Mouse (Mus musculus) stomach, embryonic 15.5 days (tissue): ENCODE results near the gene Fzd5. TPM values are rescaled to one million over a fixed set of nuclear protein-coding genes. Genes with fewer than 3 reads are reported as not detected.

ENCODE experiments used
- ATAC-seq: fragments of 200-750 bp; cut with Nextera tagmentation; 2 replicates; pipeline ENCODE4 v1.8.0; 2017; ENCODE audit warnings: low read depth, moderate number of reproducible peaks, moderate TSS enrichment; ENCODE audit not compliant: insufficient read depth, low FRiP score
- H3K27ac ChIP-seq: fragments of 300-500 bp; sonication (generic); 2 replicates; pipeline ENCODE4 v1.5.1; 2015; ENCODE audit warnings: mild to moderate bottlenecking, inconsistent platforms
- H3K27me3 ChIP-seq: fragments of 300-500 bp; sonication (generic); replicated peaks from 2 replicates; pipeline ENCODE4 v1.6.1; 2015; ENCODE audit warnings: inconsistent platforms
- H3K36me3 ChIP-seq: fragments of 300-500 bp; sonication (generic); 2 replicates; pipeline ENCODE4 v1.6.1; 2015; ENCODE audit warnings: inconsistent platforms
- H3K4me1 ChIP-seq: fragments of 300-500 bp; sonication (generic); 2 replicates; pipeline ENCODE4 v1.6.1; 2015; ENCODE audit warnings: inconsistent platforms
- H3K4me2 ChIP-seq: fragments of 300-500 bp; sonication (generic); 2 replicates; pipeline ENCODE4 v1.6.1; 2015; ENCODE audit warnings: mild to moderate bottlenecking, inconsistent platforms
- H3K4me3 ChIP-seq: fragments of 300-500 bp; sonication (generic); replicated peaks from 2 replicates; pipeline ENCODE4 v1.5.1; 2015; ENCODE audit warnings: inconsistent platforms
- H3K9ac ChIP-seq: fragments of 300-500 bp; sonication (generic); 2 replicates; pipeline ENCODE4 v1.6.1; 2015; ENCODE audit warnings: inconsistent platforms
- H3K9me3 ChIP-seq: fragments of 300-500 bp; sonication (generic); 2 replicates; pipeline ENCODE4 v1.6.1; 2016; ENCODE audit warnings: inconsistent platforms
- WGBS: fragments of 180-500 bp; shearing (Covaris S2); methylation state at CpG from one replicate; pipeline ENCODE4 v1.1.7; 2015; 5-methylcytosine and 5-hydroxymethylcytosine counted together
- polyA plus RNA-seq: library from polyadenylated mRNA; unstranded; fragments of >200 nt; fragmentation: Nextera tagmentation; extraction: Ambion mirVana; gene quantifications from 2 replicates; pipeline ENCODE4 v1.2.1, GENCODE M21; 2015

Gene Fzd5
- polyA plus RNA-seq: 7.3 and 9.2 TPM in 2 replicates

DNA sequence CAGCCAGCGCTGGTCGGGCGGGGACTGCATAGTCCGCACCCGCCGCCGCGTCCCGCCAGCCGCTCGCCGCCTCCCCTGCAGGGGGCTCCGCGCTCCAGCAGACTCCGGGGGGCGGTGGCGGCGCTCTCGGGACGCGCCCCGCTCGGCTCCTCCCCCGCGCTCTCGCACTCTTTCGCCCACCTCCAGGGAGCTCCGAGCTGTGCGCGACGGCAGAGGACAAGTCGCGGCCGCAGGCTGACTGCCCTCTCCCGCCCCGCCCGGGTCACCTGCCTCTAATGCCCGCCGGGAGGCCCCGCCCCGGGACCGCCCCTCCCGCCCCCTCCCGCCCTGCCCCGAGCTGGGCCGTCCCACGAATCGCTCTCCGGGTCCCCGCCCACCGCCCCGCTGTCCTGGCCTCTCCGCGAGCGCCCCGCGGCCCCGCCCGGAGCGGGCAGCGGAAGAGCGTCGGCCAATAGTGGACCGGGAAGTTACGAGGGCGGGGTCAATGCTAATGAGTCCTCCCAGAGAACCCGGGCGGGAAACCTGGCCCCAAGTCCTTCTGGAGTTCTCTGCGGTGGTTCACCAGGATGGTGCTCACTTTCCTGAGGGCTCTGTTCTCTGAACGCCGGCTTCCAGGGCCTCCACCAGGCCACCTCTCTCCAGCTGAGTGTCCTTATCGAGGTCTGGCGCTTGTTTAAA is at the start of gene Fzd5:
Gene Fzd5 (minus strand): TSS at position 250 of the 678 bp plus-strand sequence.
- Histone ChIP-seq H3K9ac (peak within 1 kb of the TSS; percentile 83), H3K4me2 (peak within 1 kb of the TSS; percentile 95), H3K27me3 (no peaks in the 10 kb centered on the region), H3K4me1 (peaks cover 27% of the 10 kb centered on the region), H3K27ac (peak within 1 kb of the TSS; percentile 91), H3K4me3 (peak within 1 kb of the TSS; percentile 77), H3K36me3 (no peaks in the 10 kb centered on the region), H3K9me3 (no peaks in the 10 kb centered on the region)
- WGBS: 0% methylated on average over 33 of the region's 73 CpGs
- peak; percentile 93 for ATAC-seq

DNA sequence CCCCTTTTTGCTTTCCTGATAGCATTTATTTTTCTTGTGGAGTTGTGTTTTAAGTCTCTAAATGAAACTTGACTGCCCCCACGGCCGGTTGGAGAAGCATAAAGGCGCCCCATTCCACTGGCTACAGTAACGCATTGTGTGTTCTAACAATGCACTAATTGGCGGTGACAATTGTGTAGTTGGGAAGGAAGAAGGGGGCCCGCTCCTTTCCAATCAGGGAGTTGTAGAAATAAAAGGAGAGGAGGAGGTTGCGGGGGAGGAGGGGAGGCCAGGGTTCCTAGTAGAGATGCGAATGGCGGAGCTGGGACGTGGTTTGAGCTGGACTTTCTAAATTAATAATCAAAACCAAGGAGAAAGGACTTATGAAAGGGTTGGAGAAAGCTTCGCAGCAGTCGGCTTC is 42.3 kb upstream of the Fzd5 start:
- no peak overlapping the region for H3K9ac ChIP-seq
- no peaks in the 10 kb centered on the region for H3K9me3 ChIP-seq
- H3K36me3 ChIP-seq: no peaks in the 10 kb centered on the region
- ATAC-seq: no peak
- H3K4me3 ChIP-seq: no peak overlapping the region
- H3K4me2 ChIP-seq: no peak overlapping the region
- no peaks in the 10 kb centered on the region for H3K27me3 ChIP-seq
- WGBS: 84% methylated on average over 12 of the region's 12 CpGs
- no peaks in the 10 kb centered on the region for H3K4me1 ChIP-seq
- no peak overlapping the region for H3K27ac ChIP-seq

DNA sequence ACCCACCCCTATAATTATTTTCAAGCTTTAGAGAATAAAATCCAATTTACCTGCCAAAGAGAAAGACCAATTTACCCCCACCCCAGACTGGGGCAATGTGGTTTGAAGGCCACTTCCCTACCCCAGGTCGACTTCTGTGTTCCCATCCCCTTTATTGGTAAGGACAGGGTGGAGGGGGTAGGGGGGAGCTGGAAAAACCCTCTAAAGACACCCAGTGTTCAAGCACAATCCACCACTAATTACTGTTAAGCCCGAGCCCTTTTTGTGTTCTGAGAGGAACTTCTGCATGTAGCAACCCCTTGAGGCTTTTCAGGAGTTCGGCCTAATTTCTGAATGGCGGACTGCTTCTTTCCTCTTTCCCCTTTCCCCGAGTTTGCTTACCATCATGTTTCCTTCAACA is 41.9 kb upstream of the Fzd5 start:
- no peak for ATAC-seq
- Histone ChIP-seq H3K4me1 (no peaks in the 10 kb centered on the region), H3K27me3 (no peaks in the 10 kb centered on the region), H3K27ac (no peak overlapping the region), H3K4me2 (no peak overlapping the region), H3K36me3 (no peaks in the 10 kb centered on the region), H3K9ac (no peak overlapping the region), H3K9me3 (no peaks in the 10 kb centered on the region), H3K4me3 (no peak overlapping the region)
- WGBS: 75% methylated on average over 5 of the region's 5 CpGs

DNA sequence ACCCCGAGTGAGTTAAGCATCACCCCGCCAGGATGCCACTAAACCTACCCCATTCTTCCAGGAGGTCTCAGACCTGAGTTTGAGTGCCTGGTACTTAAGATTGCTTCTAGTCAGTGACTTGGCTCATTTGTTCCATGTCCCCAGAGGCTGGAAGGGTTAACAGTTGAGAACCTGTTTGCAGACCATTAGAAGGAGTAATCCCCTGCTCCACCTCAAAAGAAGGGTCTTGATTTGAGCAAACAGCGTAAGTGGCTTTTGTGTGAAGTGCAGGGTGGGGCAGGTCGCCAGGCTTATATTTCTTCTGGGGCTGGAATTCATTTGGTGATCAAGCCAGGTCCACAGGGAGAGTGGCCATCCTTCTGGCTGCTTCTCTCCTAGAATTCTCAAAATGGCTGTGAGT is 35.8 kb upstream of the Fzd5 start:
- Histone ChIP-seq H3K9me3 (no peaks in the 10 kb centered on the region), H3K27ac (no peak overlapping the region), H3K4me2 (no peak overlapping the region), H3K9ac (no peak overlapping the region), H3K4me3 (no peak overlapping the region), H3K36me3 (no peaks in the 10 kb centered on the region), H3K4me1 (no peaks in the 10 kb centered on the region), H3K27me3 (no peaks in the 10 kb centered on the region)
- 80% methylated on average over 4 of the region's 4 CpGs for WGBS
- ATAC-seq: no peak

DNA sequence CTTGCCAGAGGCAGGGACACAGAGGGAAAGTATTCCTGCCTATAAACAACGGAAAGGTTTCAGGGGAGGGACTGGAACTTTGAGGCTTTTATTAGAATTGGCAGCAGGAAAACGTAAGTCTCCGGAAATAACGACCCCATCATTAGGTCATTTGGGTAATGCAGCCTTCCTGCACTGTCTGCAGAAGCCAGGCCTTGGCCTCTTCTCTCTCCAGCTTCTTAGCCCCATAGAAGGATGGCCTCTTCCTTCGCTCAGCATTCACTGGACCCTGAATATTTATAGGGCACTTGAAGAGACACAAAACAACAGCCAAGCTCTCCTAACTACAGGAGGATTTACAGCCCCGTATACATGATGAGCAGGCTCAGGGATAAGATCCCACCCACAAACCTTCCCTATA is 32.6 kb upstream of the Fzd5 start:
- no peak overlapping the region for H3K27ac ChIP-seq
- no peaks in the 10 kb centered on the region for H3K27me3 ChIP-seq
- WGBS: 44% methylated on average over 6 of the region's 6 CpGs
- H3K9ac ChIP-seq: no peak overlapping the region
- H3K36me3 ChIP-seq: no peaks in the 10 kb centered on the region
- H3K4me2 ChIP-seq: no peak overlapping the region
- ATAC-seq: no peak
- H3K4me1 ChIP-seq: no peaks in the 10 kb centered on the region
- H3K4me3 ChIP-seq: no peak overlapping the region
- H3K9me3 ChIP-seq: no peaks in the 10 kb centered on the region

DNA sequence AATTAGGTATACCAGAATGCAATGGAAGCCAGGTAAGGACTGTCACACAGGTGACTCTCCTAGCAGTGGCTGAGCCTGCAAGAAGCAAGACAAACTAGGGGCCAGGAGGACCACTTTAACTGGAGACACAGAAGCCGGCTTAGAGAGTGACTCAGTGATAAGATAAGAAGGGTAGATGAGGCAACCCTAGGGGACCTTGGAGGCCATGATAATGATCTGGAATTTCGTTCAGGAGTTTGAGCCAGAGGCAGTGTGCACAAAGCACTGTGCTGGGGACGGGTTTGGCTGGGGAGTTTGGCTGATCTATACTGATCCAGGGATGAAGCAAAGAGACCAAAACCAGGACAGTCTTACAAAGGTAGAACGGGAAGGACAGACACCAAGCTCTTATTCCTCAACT is 24.1 kb upstream of the Fzd5 start:
- no peaks in the 10 kb centered on the region for H3K4me1 ChIP-seq
- H3K9me3 ChIP-seq: no peaks in the 10 kb centered on the region
- no peak for ATAC-seq
- no peak overlapping the region for H3K4me2 ChIP-seq
- WGBS: 57% methylated on average over 4 of the region's 4 CpGs
- no peaks in the 10 kb centered on the region for H3K27me3 ChIP-seq
- no peak overlapping the region for H3K4me3 ChIP-seq
- H3K27ac ChIP-seq: no peak overlapping the region
- no peak overlapping the region for H3K9ac ChIP-seq
- no peaks in the 10 kb centered on the region for H3K36me3 ChIP-seq

DNA sequence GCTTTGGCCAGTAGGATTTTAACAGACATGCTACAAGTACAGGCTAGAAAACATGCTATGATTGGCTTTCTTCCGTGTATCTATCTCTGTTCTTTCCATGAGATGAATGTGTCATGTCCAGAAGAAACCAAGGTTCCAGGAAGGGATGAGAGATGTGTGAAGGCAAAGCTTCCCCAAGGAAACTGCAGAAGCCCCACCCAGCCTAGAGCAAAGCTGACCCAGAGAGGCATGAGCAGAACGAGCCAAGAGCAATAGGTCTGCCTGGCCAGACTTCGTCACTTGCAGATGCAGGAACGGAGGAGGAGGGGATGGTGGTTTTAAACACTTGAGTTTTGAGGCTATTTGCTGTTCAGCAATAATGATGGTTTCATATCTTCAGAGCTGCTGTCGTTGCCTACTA is 20.2 kb upstream of the Fzd5 start:
- Histone ChIP-seq H3K9ac (no peak overlapping the region), H3K36me3 (no peaks in the 10 kb centered on the region), H3K4me3 (no peak overlapping the region), H3K4me1 (no peaks in the 10 kb centered on the region), H3K4me2 (no peak overlapping the region), H3K9me3 (no peaks in the 10 kb centered on the region), H3K27me3 (no peaks in the 10 kb centered on the region), H3K27ac (no peak overlapping the region)
- no peak for ATAC-seq
- 77% methylated on average over 5 of the region's 5 CpGs for WGBS

DNA sequence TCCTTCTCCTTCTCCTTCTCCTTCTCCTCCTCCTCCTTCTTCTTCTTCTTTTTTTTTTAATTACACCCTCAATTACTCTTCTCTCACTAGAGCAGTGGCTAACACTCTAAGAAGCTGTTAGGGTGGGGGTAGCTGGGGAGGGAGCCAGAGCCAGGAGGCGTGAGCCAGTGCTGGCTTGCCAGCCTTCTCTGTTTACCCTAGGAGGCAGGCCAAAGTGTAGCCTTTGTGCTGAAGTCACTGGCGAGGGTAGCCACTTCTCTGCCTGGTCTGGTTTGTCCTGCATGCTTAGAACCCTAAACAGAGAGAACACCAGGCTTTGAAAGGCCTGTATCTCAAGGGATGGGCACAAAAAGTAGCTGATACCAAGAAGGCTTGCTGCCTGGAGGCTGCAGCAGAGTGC is 19.7 kb upstream of the Fzd5 start:
- H3K9ac ChIP-seq: no peak overlapping the region
- no peak overlapping the region for H3K4me3 ChIP-seq
- H3K27ac ChIP-seq: no peak overlapping the region
- no peaks in the 10 kb centered on the region for H3K9me3 ChIP-seq
- peak; percentile 85 for ATAC-seq
- no peaks in the 10 kb centered on the region for H3K4me1 ChIP-seq
- H3K27me3 ChIP-seq: no peaks in the 10 kb centered on the region
- WGBS: 34% methylated on average over 2 of the region's 2 CpGs
- H3K36me3 ChIP-seq: no peaks in the 10 kb centered on the region
- H3K4me2 ChIP-seq: no peak overlapping the region

DNA sequence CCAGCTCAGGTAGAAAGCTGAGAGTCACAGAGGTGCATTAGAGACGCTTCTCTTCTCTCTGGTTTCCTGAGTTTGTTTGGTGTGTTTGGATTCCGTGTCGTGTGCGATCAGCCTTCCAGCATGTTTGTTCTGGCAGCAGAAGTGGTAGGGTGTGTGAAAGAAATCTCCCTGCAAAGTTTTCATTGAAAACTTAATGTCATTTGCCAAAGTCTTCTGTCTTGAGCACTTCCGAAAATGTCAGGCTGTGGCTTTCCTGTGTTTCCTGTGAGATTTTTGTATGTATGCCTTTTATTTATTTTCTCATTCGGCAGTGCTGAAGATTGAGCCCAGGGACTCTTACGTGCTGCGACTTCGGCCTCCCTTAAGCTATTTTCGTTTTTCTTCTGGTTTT is 19.1 kb upstream of the Fzd5 start:
- no peak overlapping the region for H3K9ac ChIP-seq
- H3K27me3 ChIP-seq: no peaks in the 10 kb centered on the region
- 42% methylated on average over 10 of the region's 10 CpGs for WGBS
- H3K27ac ChIP-seq: peak overlapping the region; percentile 63
- H3K4me3 ChIP-seq: no peak overlapping the region
- no peaks in the 10 kb centered on the region for H3K36me3 ChIP-seq
- no peaks in the 10 kb centered on the region for H3K9me3 ChIP-seq
- no peak overlapping the region for H3K4me2 ChIP-seq
- no peak for ATAC-seq
- no peaks in the 10 kb centered on the region for H3K4me1 ChIP-seq

DNA sequence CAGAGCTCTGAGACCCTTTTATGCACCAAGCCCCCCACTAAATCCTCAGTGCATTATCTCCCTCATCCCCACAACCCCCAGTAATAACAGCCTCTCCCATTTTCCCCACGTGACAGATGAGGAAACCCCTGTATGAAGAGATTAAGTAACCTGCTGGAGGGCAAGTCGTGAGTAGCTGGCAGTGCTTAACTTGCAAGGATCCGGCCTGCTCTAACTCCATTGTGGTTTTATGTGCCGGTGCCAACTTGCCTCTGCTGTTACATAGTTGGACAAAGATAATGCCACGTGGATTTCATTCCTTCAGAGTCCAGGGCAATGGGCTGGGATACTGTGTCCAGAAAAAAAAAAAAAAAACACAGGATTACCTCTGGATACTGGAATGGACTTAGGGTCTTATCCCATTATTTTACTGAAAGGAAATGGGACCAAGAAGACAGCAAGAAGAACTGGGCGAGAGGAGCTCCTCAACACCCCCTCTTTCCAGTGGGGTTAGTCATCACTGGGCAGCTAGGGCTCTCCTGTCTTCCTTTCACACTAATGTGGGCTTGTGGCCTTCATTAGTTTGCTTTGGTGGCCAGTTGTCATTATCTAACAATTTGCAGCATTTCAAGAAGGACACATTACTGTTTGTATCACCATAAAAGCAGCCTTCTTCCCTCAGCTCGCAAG is 18.6 kb upstream of the Fzd5 start:
- no peaks in the 10 kb centered on the region for H3K27me3 ChIP-seq
- 53% methylated on average over 7 of the region's 7 CpGs for WGBS
- no peak overlapping the region for H3K9ac ChIP-seq
- H3K4me2 ChIP-seq: no peak overlapping the region
- H3K36me3 ChIP-seq: no peaks in the 10 kb centered on the region
- H3K4me3 ChIP-seq: no peak overlapping the region
- H3K9me3 ChIP-seq: no peaks in the 10 kb centered on the region
- peak overlapping the region; percentile 63; the same call in 1 of the 2 replicates for H3K27ac ChIP-seq
- ATAC-seq: no peak
- no peaks in the 10 kb centered on the region for H3K4me1 ChIP-seq

DNA sequence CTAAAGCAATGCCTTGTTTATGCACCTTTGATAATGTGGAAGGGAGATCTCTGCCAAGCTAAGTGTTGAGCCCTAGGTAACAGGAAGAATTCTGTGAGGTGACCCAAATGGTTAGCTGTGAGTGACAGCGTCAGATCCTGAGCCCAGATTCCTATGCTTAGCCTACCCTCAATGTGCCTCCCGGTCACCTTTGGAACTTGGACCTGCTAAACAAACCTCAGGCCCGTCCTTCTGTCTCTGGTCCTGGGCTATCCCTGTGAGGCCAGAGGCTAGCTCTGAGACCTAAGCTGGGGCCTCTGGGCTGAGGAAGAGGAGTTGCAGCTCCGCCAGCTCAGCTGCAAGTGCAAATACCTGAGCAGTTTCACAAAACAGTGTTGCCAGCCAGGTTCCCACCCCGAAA is 17.1 kb upstream of the Fzd5 start:
- Histone ChIP-seq H3K4me3 (no peak overlapping the region), H3K27ac (no peak overlapping the region), H3K9ac (no peak overlapping the region), H3K9me3 (no peaks in the 10 kb centered on the region), H3K4me1 (no peaks in the 10 kb centered on the region), H3K36me3 (no peaks in the 10 kb centered on the region), H3K4me2 (no peak overlapping the region), H3K27me3 (no peaks in the 10 kb centered on the region)
- no peak for ATAC-seq
- WGBS: 76% methylated on average over 5 of the region's 5 CpGs

DNA sequence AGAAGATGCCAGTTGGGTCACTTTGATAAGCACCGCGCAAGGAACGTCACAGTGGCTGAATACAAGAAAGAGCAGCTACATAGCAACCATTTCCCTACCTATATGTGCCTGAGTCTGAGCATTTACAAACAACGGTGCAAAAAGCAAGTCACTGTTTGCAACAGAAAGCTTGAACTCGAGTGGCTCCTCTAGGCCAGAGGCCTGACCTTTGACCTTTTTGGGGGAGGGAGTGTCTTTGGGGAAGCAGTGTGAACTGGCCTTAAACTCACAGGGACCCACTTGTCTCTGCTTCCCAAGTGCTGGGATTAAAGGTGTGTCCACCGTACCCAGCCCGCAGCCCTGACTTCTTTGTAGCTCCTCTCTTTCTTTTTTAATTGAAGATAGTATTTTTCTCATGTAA is 16.1 kb upstream of the Fzd5 start:
- 67% methylated on average over 7 of the region's 7 CpGs for WGBS
- no peaks in the 10 kb centered on the region for H3K4me1 ChIP-seq
- no peak overlapping the region for H3K4me2 ChIP-seq
- H3K9ac ChIP-seq: no peak overlapping the region
- H3K4me3 ChIP-seq: no peak overlapping the region
- ATAC-seq: no peak
- no peaks in the 10 kb centered on the region for H3K36me3 ChIP-seq
- H3K27ac ChIP-seq: no peak overlapping the region
- H3K27me3 ChIP-seq: no peaks in the 10 kb centered on the region
- H3K9me3 ChIP-seq: no peaks in the 10 kb centered on the region
